Mouse (Mus musculus) hindbrain, postnatal 0 days (tissue): Measurements from ENCODE around the gene Adgrf3. TPM values are rescaled to one million over a fixed set of nuclear protein-coding genes. Genes with fewer than 3 reads are reported as not detected.
A peak's percentile ranks its signal among the peaks of the same experiment; 100 is the strongest.

Experiments
- ATAC-seq: fragments of 200-750 bp; cut with Nextera tagmentation; 2 replicates; pipeline ENCODE4 v1.8.0; 2017; ENCODE audit warnings: mild to moderate bottlenecking, moderate TSS enrichment, moderate library complexity
- DNase-seq: peaks from one replicate; pipeline ENCODE4 v3.0.0-alpha.2; 2015; ENCODE audit warnings: low spot score
- H3K27ac ChIP-seq: fragments of 300-500 bp; sonication (generic); 2 replicates; pipeline ENCODE4 v1.5.1; 2014; ENCODE audit warnings: mild to moderate bottlenecking
- H3K27me3 ChIP-seq: fragments of 300-500 bp; sonication (generic); 2 replicates; pipeline ENCODE4 v1.6.1; 2014; ENCODE audit warnings: low read length, mixed read lengths; ENCODE audit not compliant: insufficient read depth
- H3K36me3 ChIP-seq: fragments of 300-500 bp; sonication (generic); 2 replicates; pipeline ENCODE4 v1.6.1; 2014; ENCODE audit warnings: low read length, mixed read lengths; ENCODE audit not compliant: insufficient read depth
- H3K4me1 ChIP-seq: fragments of 300-500 bp; sonication (generic); 2 replicates; pipeline ENCODE4 v1.6.1; 2014; ENCODE audit warnings: antibody characterized with exemption, low read length, mixed read lengths; ENCODE audit not compliant: insufficient read depth
- H3K4me2 ChIP-seq: fragments of 300-500 bp; sonication (generic); 2 replicates; pipeline ENCODE4 v1.6.1; 2014; ENCODE audit warnings: low read depth, mild to moderate bottlenecking, low read length, moderate library complexity, mixed read lengths
- H3K4me3 ChIP-seq: fragments of 300-500 bp; sonication (generic); 2 replicates; pipeline ENCODE4 v1.5.1; 2014; ENCODE audit warnings: low read length
- H3K9ac ChIP-seq: fragments of 300-500 bp; sonication (generic); replicated peaks from 2 replicates; pipeline ENCODE4 v1.6.1; 2014; ENCODE audit warnings: mild to moderate bottlenecking, low read length, moderate library complexity, mixed read lengths
- H3K9me3 ChIP-seq: fragments of 300-500 bp; sonication (generic); 2 replicates; pipeline ENCODE4 v1.6.1; 2016; ENCODE audit warnings: low read length, mixed read lengths
- CTCF ChIP-seq: IDR thresholded peaks from 2 replicates; pipeline ENCODE4 v1.5.1; 2016; ENCODE audit warnings: antibody characterized with exemption, control low read depth, low read depth
- WGBS: fragments of 180-500 bp; shearing (Covaris S2); extraction: QIAGEN DNeasy Blood & Tissue Kit; methylation state at CpG from one replicate; pipeline ENCODE4 v1.1.7; 2014; 5-methylcytosine and 5-hydroxymethylcytosine counted together
- polyA plus RNA-seq: library from polyadenylated mRNA; unstranded; fragments of >200 nt; fragmentation: Nextera tagmentation; extraction: Ambion mirVana; gene quantifications from 2 replicates; pipeline ENCODE4 v1.2.1, GENCODE M21; 2015
- total RNA-seq: library from RNA; depleted of rRNA; stranded (reverse); fragments of >200 nt; gene quantifications from 2 replicates; pipeline ENCODE4 v1.2.3, GENCODE M21; 2014; rRNA removed

The Adgrf3 gene
- 0.37 TPM in 1 of 2 replicates, not detected in the other for total RNA-seq
- not detected in 2 replicates for polyA plus RNA-seq

- Histone ChIP-seq H3K9me3 (no peaks in the 10 kb centered on the region), H3K4me1 (no peaks in the 10 kb centered on the region), H3K4me3 (no peak within 1 kb of the TSS), H3K27ac (no peak within 1 kb of the TSS), H3K27me3 (no peaks in the 10 kb centered on the region), H3K9ac (no peak within 1 kb of the TSS), H3K36me3 (no peaks in the 10 kb centered on the region), H3K4me2 (no peak within 1 kb of the TSS)
- TF ChIP-seq CTCF, result no peak
- ATAC-seq, result no peak
- WGBS, result 36% methylated on average over 5 of the region's 5 CpGs
- DNase-seq, result no peak
Measured at GRCm38 (mm10) chr5:30205493-30205892, at the start of gene Adgrf3. Gene Adgrf3 (minus strand): TSS chr5:30205722.

- Histone ChIP-seq H3K4me2 (no peak overlapping the region), H3K9ac (no peak overlapping the region), H3K36me3 (no peaks in the 10 kb centered on the region; the same call in 1 of the 2 replicates), H3K27me3 (no peaks in the 10 kb centered on the region), H3K4me3 (no peak overlapping the region), H3K4me1 (no peaks in the 10 kb centered on the region), H3K9me3 (no peaks in the 10 kb centered on the region), H3K27ac (no peak overlapping the region)
- ATAC-seq, result no peak
- peak; percentile 43 for TF ChIP-seq CTCF
- WGBS, result 95% methylated on average over 1 of the region's 1 CpGs
- DNase-seq, result peak; percentile 21
Measured at GRCm38 (mm10) chr5:30247666-30248065, 42.1 kb upstream of the Adgrf3 start.

- no peak overlapping the region for H3K4me2 ChIP-seq
- WGBS, result 91% methylated on average over 9 of the region's 9 CpGs
- no peaks in the 10 kb centered on the region for H3K27me3 ChIP-seq
- H3K4me1 ChIP-seq, result no peaks in the 10 kb centered on the region
- no peak overlapping the region for H3K9ac ChIP-seq
- no peaks in the 10 kb centered on the region; the same call in 1 of the 2 replicates for H3K36me3 ChIP-seq
- ATAC-seq (no peak), DNase-seq (no peak)
- TF ChIP-seq CTCF, result no peak
- H3K4me3 ChIP-seq, result no peak overlapping the region
- no peak overlapping the region for H3K27ac ChIP-seq
- no peaks in the 10 kb centered on the region for H3K9me3 ChIP-seq
Measured at GRCm38 (mm10) chr5:30245861-30246416, 40.4 kb upstream of the Adgrf3 start.

- no peak for ATAC-seq
- peak overlapping the region; percentile 27; the same call in 1 of the 2 replicates for H3K4me2 ChIP-seq
- no peaks in the 10 kb centered on the region for H3K9me3 ChIP-seq
- H3K9ac ChIP-seq, result no peak overlapping the region
- 50% methylated on average over 9 of the region's 9 CpGs for WGBS
- H3K4me1 ChIP-seq, result no peaks in the 10 kb centered on the region
- DNase-seq, result peak; percentile 59
- H3K36me3 ChIP-seq, result no peaks in the 10 kb centered on the region
- no peaks in the 10 kb centered on the region for H3K27me3 ChIP-seq
- peak overlapping the region; percentile 11; the same call in 1 of the 2 replicates for H3K27ac ChIP-seq
- TF ChIP-seq CTCF, result peak; percentile 71
- H3K4me3 ChIP-seq, result no peak overlapping the region
Measured at GRCm38 (mm10) chr5:30243741-30244140, 38.2 kb upstream of the Adgrf3 start.

- Histone ChIP-seq H3K4me1 (no peaks in the 10 kb centered on the region), H3K4me3 (no peak overlapping the region), H3K27me3 (no peaks in the 10 kb centered on the region), H3K9me3 (no peaks in the 10 kb centered on the region), H3K36me3 (no peaks in the 10 kb centered on the region), H3K9ac (no peak overlapping the region), H3K4me2 (no peak overlapping the region), H3K27ac (no peak overlapping the region)
- 55% methylated on average over 1 of the region's 1 CpGs for WGBS
- no peak for TF ChIP-seq CTCF
- DNase-seq (no peak), ATAC-seq (no peak)
Measured at GRCm38 (mm10) chr5:30242410-30242809, 36.9 kb upstream of the Adgrf3 start.

GRCm38 (mm10) chr5:30240552-30240951 is 35.0 kb upstream of the Adgrf3 start:
- no peak overlapping the region for H3K27ac ChIP-seq
- TF ChIP-seq CTCF, result no peak
- DNase-seq (no peak), ATAC-seq (no peak)
- H3K9ac ChIP-seq, result no peak overlapping the region
- H3K4me2 ChIP-seq, result no peak overlapping the region
- WGBS, result 89% methylated on average over 7 of the region's 7 CpGs
- H3K9me3 ChIP-seq, result no peaks in the 10 kb centered on the region
- no peak overlapping the region for H3K4me3 ChIP-seq
- H3K27me3 ChIP-seq, result no peaks in the 10 kb centered on the region
- H3K36me3 ChIP-seq, result no peaks in the 10 kb centered on the region
- H3K4me1 ChIP-seq, result no peaks in the 10 kb centered on the region

GRCm38 (mm10) chr5:30238533-30238932 is 33.0 kb upstream of the Adgrf3 start:
- no peak overlapping the region for H3K4me3 ChIP-seq
- DNase-seq (no peak), ATAC-seq (no peak)
- no peak overlapping the region for H3K9ac ChIP-seq
- H3K36me3 ChIP-seq, result no peaks in the 10 kb centered on the region
- WGBS, result 96% methylated on average over 5 of the region's 5 CpGs
- no peak for TF ChIP-seq CTCF
- no peaks in the 10 kb centered on the region for H3K9me3 ChIP-seq
- H3K4me2 ChIP-seq, result no peak overlapping the region
- no peak overlapping the region for H3K27ac ChIP-seq
- H3K27me3 ChIP-seq, result no peaks in the 10 kb centered on the region
- H3K4me1 ChIP-seq, result peaks cover 13% of the 10 kb centered on the region; the same call in 1 of the 2 replicates
